Mouse (Mus musculus) bone marrow macrophage, adult 2 months (primary cell): Measurements from ENCODE around the gene Arl1.

Source experiments
- CTCF ChIP-seq: IDR thresholded peaks from 2 replicates; pipeline ENCODE4 v1.5.1; 2012; ENCODE audit warnings: low read depth, mild to moderate bottlenecking, low read length, moderate library complexity
- POLR2A ChIP-seq: IDR thresholded peaks from 2 replicates; pipeline ENCODE4 v1.6.1; 2012; ENCODE audit warnings: mild to moderate bottlenecking, low read depth, low read length, borderline replicate concordance

- no peak for TF ChIP-seq CTCF
- TF ChIP-seq POLR2A: no peak
Observed at GRCm38 (mm10) chr10:88719618-88720017, 11.0 kb upstream of the Arl1 start.
